Mouse (Mus musculus) ES-E14 (cell line): ENCODE results near the gene Hist1h1e.

Experiments
- CHD2 ChIP-seq: IDR thresholded peaks from 2 replicates; pipeline ENCODE4 v1.6.1; 2014; ENCODE audit warnings: mild to moderate bottlenecking, low read depth, low read length, inconsistent platforms
- HCFC1 ChIP-seq: IDR thresholded peaks from 2 replicates; pipeline ENCODE4 v1.6.1; 2012; ENCODE audit warnings: low read length, inconsistent platforms, borderline replicate concordance; ENCODE audit not compliant: insufficient read depth
- ZC3H11A ChIP-seq: IDR thresholded peaks from 2 replicates; pipeline ENCODE4 v1.6.1; 2012; ENCODE audit warnings: low read depth, mild to moderate bottlenecking, inconsistent platforms, low read length, borderline replicate concordance
- ZNF384 ChIP-seq: IDR thresholded peaks from 2 replicates; pipeline ENCODE4 v1.6.1; 2012; ENCODE audit warnings: low read depth, low read length, inconsistent platforms

- TF ChIP-seq ZNF384 (no peak), CHD2 (no peak), ZC3H11A (no peak), HCFC1 (no peak)
These were observed 12.0 kb downstream of the Hist1h1e start for GRCm38 (mm10) chr13:23610393-23610792.
